ENCODE assay signal across 28 mouse cellular contexts in the genomic region with DNA sequence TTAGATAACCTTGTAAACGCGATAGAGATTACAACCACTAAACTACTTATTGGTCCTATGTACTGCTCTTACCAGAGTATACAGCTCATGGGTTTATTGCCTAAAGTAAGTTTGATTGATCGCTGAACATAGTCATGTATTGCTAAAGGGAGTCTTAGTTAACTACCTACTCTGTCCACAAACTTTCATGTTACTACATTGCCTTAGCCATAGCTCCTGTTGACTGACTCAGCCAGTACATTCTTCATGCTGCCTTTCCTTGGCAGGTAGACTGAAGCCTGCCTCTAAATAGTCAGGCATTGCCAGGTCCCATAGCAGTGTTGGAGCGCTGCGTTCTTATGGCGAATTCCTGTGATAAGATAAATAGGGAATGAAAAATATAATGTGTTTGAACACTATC. TPM values are rescaled to one million over a fixed set of nuclear protein-coding genes. Genes with fewer than 3 reads are reported as not detected.
DNase-seq lines count a peak whose midpoint lies in the region; ATAC-seq and TF ChIP-seq lines count a peak whose summit lies in the region.
"Had no signal": no experiment of that assay in that cellular context is flagged by ENCODE, and none has a peak within 500 bp of the region (broad histone marks: within the 10 kb centered on the region; RNA-seq: fewer than 3 reads in every experiment).

No protein-coding gene starts in this region.

- no peaks in the 10 kb centered on the region for H3K4me1 ChIP-seq in intestine, embryonic 15.5 days (replicated peaks)
- no peaks in the 10 kb centered on the region for H3K4me1 ChIP-seq in intestine, postnatal 0 days (replicated peaks; ENCODE audit: control insufficient read depth, insufficient read depth, low read length)
- H3K4me1 ChIP-seq in intestine, embryonic 16.5 days (ENCODE audit: control insufficient read depth, insufficient read depth, low read length), result 0 out of 2 replicates have a peak, but pooled peaks cover 5% of the 10 kb centered on the region
- H3K4me1 ChIP-seq in stomach, postnatal 0 days (replicated peaks; ENCODE audit: control insufficient read depth, insufficient read depth), result no peaks in the 10 kb centered on the region
- no peaks in the 10 kb centered on the region for H3K4me1 ChIP-seq in hindbrain, embryonic 11.5 days (replicated peaks; ENCODE audit: control insufficient read depth, insufficient read depth, low read length)
- H3K4me1 ChIP-seq: embryonic facial prominence, embryonic 12.5 days; embryonic facial prominence, embryonic 15.5 days; hindbrain, embryonic 12.5 days had no signal

- no peak overlapping the region for H3K4me3 ChIP-seq in intestine, embryonic 15.5 days (replicated peaks)
- H3K4me3 ChIP-seq in intestine, postnatal 0 days (ENCODE audit: low read depth, low read length), result no peak overlapping the region
- H3K4me3 ChIP-seq in intestine, embryonic 16.5 days (ENCODE audit: low read length), result no peak overlapping the region
- H3K4me3 ChIP-seq in stomach, postnatal 0 days (ENCODE audit: low read depth, low read length), result no peak overlapping the region
- no peak overlapping the region for H3K4me3 ChIP-seq in hindbrain, embryonic 11.5 days (ENCODE audit: low read depth, low read length)
- H3K4me3 ChIP-seq: embryonic facial prominence, embryonic 12.5 days; embryonic facial prominence, embryonic 15.5 days; forebrain, embryonic 13.5 days; heart, embryonic 13.5 days; hindbrain, embryonic 12.5 days; hindbrain, embryonic 15.5 days had no signal

- peak; percentile 39 for DNase-seq in fat pad, adult 2 months (ENCODE audit: extremely low read depth, low read depth, low spot score)
- DNase-seq in stomach, postnatal 0 days (ENCODE audit: low spot score), result no peak
- no peak for DNase-seq in left cerebral cortex, postnatal 25 days (ENCODE audit: low spot score in 2 of 2)
- no peak for DNase-seq in hindbrain, embryonic 11.5 days (ENCODE audit: low spot score)
- DNase-seq: adrenal gland, adult 2 months; adrenal gland, postnatal 14 days; B cell, adult 2 months; cerebellum, adult 11 months; cerebellum, adult 2 months; cerebellum, adult 9-11 months; cerebellum, postnatal 25 days; gastrocnemius, postnatal 10 days; gastrocnemius, postnatal 36 days; heart, postnatal 14 days; heart, postnatal 4 days had no signal

- 0 out of 2 replicates have a peak, but pooled peaks have one; percentile 34 for ATAC-seq in intestine, embryonic 15.5 days
- ATAC-seq in intestine, postnatal 0 days, result no peak
- peak; percentile 37; the same call in 1 of the 2 replicates for ATAC-seq in intestine, embryonic 16.5 days
- ATAC-seq in stomach, postnatal 0 days (ENCODE audit: low FRiP score, low TSS enrichment), result 0 out of 2 replicates have a peak, but pooled peaks have one; percentile 57
- ATAC-seq in hindbrain, embryonic 11.5 days (ENCODE audit: low FRiP score), result no peak
- ATAC-seq: forebrain, embryonic 13.5 days; forebrain, embryonic 16.5 days; Patski had no signal

- TF ChIP-seq CTCF in intestine, postnatal 0 days (IDR thresholded peaks at IDR 0.05; ENCODE audit: low read depth), result no peak
- no peak for TF ChIP-seq CTCF in stomach, postnatal 0 days (IDR thresholded peaks at IDR 0.05; ENCODE audit: low read depth)

- TF ChIP-seq EP300 in stomach, postnatal 0 days (optimal IDR thresholded peaks at IDR 0.05), result no peak

- no peaks in the 10 kb centered on the region for H3K27me3 ChIP-seq in intestine, embryonic 15.5 days (replicated peaks)
- H3K27me3 ChIP-seq in intestine, postnatal 0 days (replicated peaks; ENCODE audit: control insufficient read depth, insufficient read depth, low read length), result no peaks in the 10 kb centered on the region
- H3K27me3 ChIP-seq in intestine, embryonic 16.5 days (replicated peaks; ENCODE audit: control insufficient read depth, insufficient read depth, low read length), result no peaks in the 10 kb centered on the region
- H3K27me3 ChIP-seq in stomach, postnatal 0 days (ENCODE audit: control insufficient read depth, insufficient read depth, low read length), result no peaks in the 10 kb centered on the region
- H3K27me3 ChIP-seq in hindbrain, embryonic 11.5 days (ENCODE audit: control insufficient read depth, insufficient read depth, low read length), result no peaks in the 10 kb centered on the region
- H3K27me3 ChIP-seq: CH12.LX; embryonic facial prominence, embryonic 12.5 days; embryonic facial prominence, embryonic 15.5 days; forebrain, embryonic 13.5 days; heart, embryonic 13.5 days; hindbrain, embryonic 12.5 days; hindbrain, embryonic 15.5 days; Patski had no signal

- H3K9ac ChIP-seq in intestine, embryonic 15.5 days, result no peak overlapping the region
- no peak overlapping the region for H3K9ac ChIP-seq in intestine, postnatal 0 days (ENCODE audit: low read depth, low read length)
- H3K9ac ChIP-seq in intestine, embryonic 16.5 days (ENCODE audit: low read depth, low read length), result no peak overlapping the region
- no peak overlapping the region for H3K9ac ChIP-seq in stomach, postnatal 0 days (ENCODE audit: low read length)
- no peak overlapping the region for H3K9ac ChIP-seq in hindbrain, embryonic 11.5 days (ENCODE audit: low read depth, low read length)
- H3K9ac ChIP-seq: embryonic facial prominence, embryonic 12.5 days; embryonic facial prominence, embryonic 15.5 days; forebrain, embryonic 13.5 days; heart, embryonic 13.5 days; hindbrain, embryonic 12.5 days; hindbrain, embryonic 15.5 days had no signal

- H3K27ac ChIP-seq in intestine, embryonic 15.5 days, result no peak overlapping the region
- H3K27ac ChIP-seq in intestine, postnatal 0 days (ENCODE audit: low read depth, low read length), result no peak overlapping the region
- H3K27ac ChIP-seq in intestine, embryonic 16.5 days (ENCODE audit: low read length), result no peak overlapping the region
- no peak overlapping the region for H3K27ac ChIP-seq in stomach, postnatal 0 days (replicated peaks)
- no peak overlapping the region for H3K27ac ChIP-seq in hindbrain, embryonic 11.5 days (ENCODE audit: low read depth, low read length)
- H3K27ac ChIP-seq: embryonic facial prominence, embryonic 12.5 days; embryonic facial prominence, embryonic 15.5 days; forebrain, embryonic 13.5 days; heart, embryonic 13.5 days; hindbrain, embryonic 12.5 days; hindbrain, embryonic 15.5 days had no signal

- intact Hi-C loops in left cerebral cortex, postnatal 25 days (cut with DNase I), result no loop called here

- H3K36me3 ChIP-seq in intestine, embryonic 15.5 days, result no peaks in the 10 kb centered on the region
- H3K36me3 ChIP-seq in intestine, postnatal 0 days (ENCODE audit: control insufficient read depth, insufficient read depth), result 0 out of 2 replicates have a peak, but pooled peaks cover 4% of the 10 kb centered on the region
- no peaks in the 10 kb centered on the region for H3K36me3 ChIP-seq in intestine, embryonic 16.5 days (ENCODE audit: control insufficient read depth, insufficient read depth, low read length)
- no peaks in the 10 kb centered on the region for H3K36me3 ChIP-seq in stomach, postnatal 0 days (ENCODE audit: control insufficient read depth, insufficient read depth, low read length)
- no peaks in the 10 kb centered on the region for H3K36me3 ChIP-seq in hindbrain, embryonic 11.5 days (ENCODE audit: control insufficient read depth, insufficient read depth, low read length)
- H3K36me3 ChIP-seq: embryonic facial prominence, embryonic 12.5 days; hindbrain, embryonic 12.5 days; hindbrain, embryonic 15.5 days had no signal

- H3K4me2 ChIP-seq in intestine, embryonic 15.5 days (replicated peaks), result no peak overlapping the region
- H3K4me2 ChIP-seq in intestine, postnatal 0 days (replicated peaks; ENCODE audit: low read depth), result no peak overlapping the region
- no peak overlapping the region for H3K4me2 ChIP-seq in intestine, embryonic 16.5 days (ENCODE audit: low read depth, low read length)
- no peak overlapping the region for H3K4me2 ChIP-seq in stomach, postnatal 0 days (replicated peaks; ENCODE audit: low read depth)
- H3K4me2 ChIP-seq in hindbrain, embryonic 11.5 days (replicated peaks; ENCODE audit: low read depth, low read length), result no peak overlapping the region
- H3K4me2 ChIP-seq: embryonic facial prominence, embryonic 12.5 days; embryonic facial prominence, embryonic 15.5 days; forebrain, embryonic 13.5 days; heart, embryonic 13.5 days; hindbrain, embryonic 12.5 days; hindbrain, embryonic 15.5 days had no signal

- no peaks in the 10 kb centered on the region for H3K9me3 ChIP-seq in intestine, embryonic 15.5 days
- no peaks in the 10 kb centered on the region for H3K9me3 ChIP-seq in intestine, postnatal 0 days (ENCODE audit: control insufficient read depth)
- H3K9me3 ChIP-seq in intestine, embryonic 16.5 days (ENCODE audit: control insufficient read depth, low read length), result no peaks in the 10 kb centered on the region
- H3K9me3 ChIP-seq in stomach, postnatal 0 days (ENCODE audit: control insufficient read depth, low read length), result no peaks in the 10 kb centered on the region
- H3K9me3 ChIP-seq in hindbrain, embryonic 11.5 days (ENCODE audit: control insufficient read depth, low read length), result no peaks in the 10 kb centered on the region
- H3K9me3 ChIP-seq: embryonic facial prominence, embryonic 12.5 days; embryonic facial prominence, embryonic 15.5 days; forebrain, embryonic 13.5 days; G1E; heart, embryonic 13.5 days; hindbrain, embryonic 12.5 days; hindbrain, embryonic 15.5 days had no signal

- 73% methylated on average over 6 of the region's 6 CpGs for WGBS in intestine, embryonic 15.5 days
- WGBS in intestine, postnatal 0 days, result 50% methylated on average over 6 of the region's 6 CpGs
- 70% methylated on average over 6 of the region's 6 CpGs for WGBS in intestine, embryonic 16.5 days
- WGBS in stomach, postnatal 0 days, result 62% methylated on average over 6 of the region's 6 CpGs
- 94% methylated on average over 6 of the region's 6 CpGs for WGBS in hindbrain, embryonic 11.5 days

RNA-seq across cellular contexts. Expression of gene Reps1, which starts 20.2 kb away (rescaled TPM):
- polyA plus RNA-seq in intestine, embryonic 15.5 days (2015; fragmentation: Nextera tagmentation; extraction: Ambion mirVana), result 14.8 and 15.1 TPM in 2 replicates
- polyA plus RNA-seq in intestine, postnatal 0 days (2015; fragmentation: Nextera tagmentation; extraction: Ambion mirVana), result 6.1 and 7.7 TPM in 2 replicates
- 6.2 and 6.3 TPM in 2 replicates for polyA plus RNA-seq in intestine, embryonic 16.5 days (2015; fragmentation: Nextera tagmentation; extraction: Ambion mirVana)
- 10.6 and 12.9 TPM in 2 replicates for polyA plus RNA-seq in stomach, postnatal 0 days (2015; fragmentation: Nextera tagmentation; extraction: Ambion mirVana)
- 10 to 100 TPM; 51.0 to 58.0 TPM for total RNA-seq in left cerebral cortex, postnatal 25 days (2021)
- 24.6 and 29.7 TPM in 2 replicates for polyA plus RNA-seq in hindbrain, embryonic 11.5 days (2014; fragmentation: Nextera tagmentation; extraction: Ambion mirVana)

RNA-seq across cellular contexts. Expression of gene Abracl, which starts 52.8 kb away (rescaled TPM):
- 162 and 194 TPM in 2 replicates for polyA plus RNA-seq in intestine, embryonic 15.5 days (2015; fragmentation: Nextera tagmentation; extraction: Ambion mirVana)
- polyA plus RNA-seq in intestine, postnatal 0 days (2015; fragmentation: Nextera tagmentation; extraction: Ambion mirVana), result 243 and 268 TPM in 2 replicates
- 158 and 162 TPM in 2 replicates for polyA plus RNA-seq in intestine, embryonic 16.5 days (2015; fragmentation: Nextera tagmentation; extraction: Ambion mirVana)
- polyA plus RNA-seq in stomach, postnatal 0 days (2015; fragmentation: Nextera tagmentation; extraction: Ambion mirVana), result 264 and 282 TPM in 2 replicates
- total RNA-seq in left cerebral cortex, postnatal 25 days (2021), result 10 to 100 TPM; 13.3 to 15.0 TPM
- 220 and 223 TPM in 2 replicates for polyA plus RNA-seq in hindbrain, embryonic 11.5 days (2014; fragmentation: Nextera tagmentation; extraction: Ambion mirVana)

Comparison
In these comparisons a context has a peak if more than half of its experiments do, and no peak if none do; other contexts are left out.
1. ATAC-seq: peak in intestine, embryonic 15.5 days (single experiment), intestine, embryonic 16.5 days (single experiment) and stomach, postnatal 0 days (single experiment); none in intestine, postnatal 0 days (single experiment) and hindbrain, embryonic 11.5 days (single experiment).